Mouse (Mus musculus): ENCODE data around the gene Gp5.
"Not testable (repeated sequence)": the region's sequence is repeated elsewhere in the genome, so short reads cannot be mapped to it uniquely, and the experiment has no call there.

Gene Gp5

GRCm38 (mm10) chr16:30310647-30311046, at the start of gene Gp5:
Gene Gp5 (minus strand): TSS chr16:30310779.
- no peak for DNase-seq (ENCODE audit: low read depth, low spot score)

GRCm38 (mm10) chr16:30353489-30353888, 42.9 kb upstream of the Gp5 start:
- DNase-seq (ENCODE audit: low read depth, low spot score), result not testable (repeated sequence)

- peak; percentile 55 for DNase-seq (ENCODE audit: low read depth, low spot score)
Observed at GRCm38 (mm10) chr16:30314236-30314635, 3.7 kb upstream of the Gp5 start.

GRCm38 (mm10) chr16:30310171-30310515, 436 bp downstream of the Gp5 start:
- DNase-seq (ENCODE audit: low read depth, low spot score), result no peak

GRCm38 (mm10) chr16:30309395-30310170, 996 bp downstream of the Gp5 start:
- DNase-seq (ENCODE audit: low read depth, low spot score), result peak; percentile 36

- DNase-seq (ENCODE audit: low read depth, low spot score), result peak; percentile 65
Observed at GRCm38 (mm10) chr16:30308616-30309394, 1.8 kb downstream of the Gp5 start.

- no peak for DNase-seq (ENCODE audit: low read depth, low spot score)
Observed at GRCm38 (mm10) chr16:30307961-30308615, 2.5 kb downstream of the Gp5 start.

- DNase-seq (ENCODE audit: low read depth, low spot score), result no peak
Observed at GRCm38 (mm10) chr16:30307306-30307705, 3.3 kb downstream of the Gp5 start.

GRCm38 (mm10) chr16:30306102-30306501, 4.5 kb downstream of the Gp5 start:
- no peak for DNase-seq (ENCODE audit: low read depth, low spot score)

GRCm38 (mm10) chr16:30304236-30304635, 6.3 kb downstream of the Gp5 start:
- DNase-seq (ENCODE audit: low read depth, low spot score), result no peak

- no peak for DNase-seq (ENCODE audit: low read depth, low spot score)
Observed at GRCm38 (mm10) chr16:30303411-30303810, 7.2 kb downstream of the Gp5 start.

GRCm38 (mm10) chr16:30302686-30303085, 7.9 kb downstream of the Gp5 start:
- no peak for DNase-seq (ENCODE audit: low read depth, low spot score)

- no peak for DNase-seq (ENCODE audit: low read depth, low spot score)
Observed at GRCm38 (mm10) chr16:30299711-30300277, 10.8 kb downstream of the Gp5 start.

GRCm38 (mm10) chr16:30297450-30297849, 13.1 kb downstream of the Gp5 start:
- DNase-seq (ENCODE audit: low read depth, low spot score), result no peak

GRCm38 (mm10) chr16:30296601-30297275, 13.8 kb downstream of the Gp5 start:
- DNase-seq (ENCODE audit: low read depth, low spot score), result no peak

GRCm38 (mm10) chr16:30295106-30295505, 15.5 kb downstream of the Gp5 start:
- no peak for DNase-seq (ENCODE audit: low read depth, low spot score)

GRCm38 (mm10) chr16:30290436-30290835, 20.1 kb downstream of the Gp5 start:
- no peak for DNase-seq (ENCODE audit: low read depth, low spot score)

GRCm38 (mm10) chr16:30285701-30286100, 24.9 kb downstream of the Gp5 start:
- no peak for DNase-seq (ENCODE audit: low read depth, low spot score)

- DNase-seq (ENCODE audit: low read depth, low spot score), result peak; percentile 63
Observed at GRCm38 (mm10) chr16:30283743-30284337, 26.7 kb downstream of the Gp5 start.

- DNase-seq (ENCODE audit: low read depth, low spot score), result peak; percentile 10
Observed at GRCm38 (mm10) chr16:30282844-30283495, 27.6 kb downstream of the Gp5 start, which contains the start of gene Lrrc15. Gene Lrrc15 (minus strand): TSS chr16:30283256.

All from CD4-positive, CD25-positive, alpha-beta regulatory T cell, adult 2 months (primary cell).